Mouse (Mus musculus): ENCODE results near the gene Fam107b. TPM values are rescaled to one million over a fixed set of nuclear protein-coding genes. Genes with fewer than 3 reads are reported as not detected.

Gene Fam107b
- polyA plus RNA-seq, 1 experiment from 2014 or later, result 41.2 TPM

GRCm38 (mm10) chr2:3658900-3659299 lies 88.6 kb downstream of the Fam107b start:
- 33% methylated on average over 4 of the region's 4 CpGs for WGBS
- no peak for TF ChIP-seq CTCF (IDR thresholded peaks at IDR 0.05; ENCODE audit: low read depth)
- no peaks in the 10 kb centered on the region for H3K27me3 ChIP-seq (ENCODE audit: insufficient read depth, low read length)
- no peak overlapping the region for H3K4me3 ChIP-seq (ENCODE audit: low read depth, low read length)
- H3K4me2 ChIP-seq, result no peak overlapping the region
- H3K9ac ChIP-seq, result no peak overlapping the region
- ATAC-seq (ENCODE audit: insufficient read depth) (peak; percentile 44; the same call in 1 of the 2 replicates), DNase-seq (no peak)
- H3K4me1 ChIP-seq (ENCODE audit: insufficient read depth), result peaks cover 10% of the 10 kb centered on the region
- H3K9me3 ChIP-seq (ENCODE audit: low read depth, low read length), result no peaks in the 10 kb centered on the region
- no peak overlapping the region for H3K27ac ChIP-seq (ENCODE audit: low read depth)
- no peaks in the 10 kb centered on the region for H3K36me3 ChIP-seq (ENCODE audit: insufficient read depth)

GRCm38 (mm10) chr2:3659300-3659910 lies 89.1 kb downstream of the Fam107b start:
- Histone ChIP-seq H3K36me3 (ENCODE audit: insufficient read depth) (no peaks in the 10 kb centered on the region), H3K4me2 (no peak overlapping the region), H3K27me3 (ENCODE audit: insufficient read depth, low read length) (no peaks in the 10 kb centered on the region), H3K4me3 (ENCODE audit: low read depth, low read length) (no peak overlapping the region), H3K4me1 (ENCODE audit: insufficient read depth) (peaks cover 10% of the 10 kb centered on the region), H3K9ac (no peak overlapping the region), H3K9me3 (ENCODE audit: low read depth, low read length) (no peaks in the 10 kb centered on the region), H3K27ac (ENCODE audit: low read depth) (no peak overlapping the region)
- WGBS, result 30% methylated on average over 5 of the region's 5 CpGs
- ATAC-seq (ENCODE audit: insufficient read depth), result peak; percentile 71
- DNase-seq, result no peak
- no peak for TF ChIP-seq CTCF (IDR thresholded peaks at IDR 0.05; ENCODE audit: low read depth)

- no peak for TF ChIP-seq CTCF (IDR thresholded peaks at IDR 0.05; ENCODE audit: low read depth)
- Histone ChIP-seq H3K4me2 (no peak overlapping the region), H3K9me3 (ENCODE audit: low read depth, low read length) (no peaks in the 10 kb centered on the region), H3K4me3 (ENCODE audit: low read depth, low read length) (no peak overlapping the region), H3K27me3 (ENCODE audit: insufficient read depth, low read length) (no peaks in the 10 kb centered on the region), H3K4me1 (ENCODE audit: insufficient read depth) (no peaks in the 10 kb centered on the region), H3K36me3 (ENCODE audit: insufficient read depth) (no peaks in the 10 kb centered on the region), H3K9ac (no peak overlapping the region), H3K27ac (ENCODE audit: low read depth) (no peak overlapping the region)
- DNase-seq (peak; percentile 34), ATAC-seq (ENCODE audit: insufficient read depth) (no peak)
- WGBS, result 53% methylated on average over 6 of the region's 6 CpGs
Observed at GRCm38 (mm10) chr2:3664086-3664485, 93.8 kb downstream of the Fam107b start.

- peak; percentile 48 for DNase-seq
- no peak for ATAC-seq (ENCODE audit: insufficient read depth)
- H3K9me3 ChIP-seq (ENCODE audit: low read depth, low read length), result no peaks in the 10 kb centered on the region
- no peak overlapping the region for H3K27ac ChIP-seq (ENCODE audit: low read depth)
- H3K4me3 ChIP-seq (ENCODE audit: low read depth, low read length), result no peak overlapping the region
- no peaks in the 10 kb centered on the region for H3K4me1 ChIP-seq (ENCODE audit: insufficient read depth)
- no peak overlapping the region for H3K9ac ChIP-seq
- 62% methylated on average over 3 of the region's 3 CpGs for WGBS
- TF ChIP-seq CTCF (IDR thresholded peaks at IDR 0.05; ENCODE audit: low read depth), result no peak
- no peaks in the 10 kb centered on the region for H3K27me3 ChIP-seq (ENCODE audit: insufficient read depth, low read length)
- no peak overlapping the region for H3K4me2 ChIP-seq
- no peaks in the 10 kb centered on the region for H3K36me3 ChIP-seq (ENCODE audit: insufficient read depth)
Observed at GRCm38 (mm10) chr2:3668682-3669081, 98.4 kb downstream of the Fam107b start.

DNA sequence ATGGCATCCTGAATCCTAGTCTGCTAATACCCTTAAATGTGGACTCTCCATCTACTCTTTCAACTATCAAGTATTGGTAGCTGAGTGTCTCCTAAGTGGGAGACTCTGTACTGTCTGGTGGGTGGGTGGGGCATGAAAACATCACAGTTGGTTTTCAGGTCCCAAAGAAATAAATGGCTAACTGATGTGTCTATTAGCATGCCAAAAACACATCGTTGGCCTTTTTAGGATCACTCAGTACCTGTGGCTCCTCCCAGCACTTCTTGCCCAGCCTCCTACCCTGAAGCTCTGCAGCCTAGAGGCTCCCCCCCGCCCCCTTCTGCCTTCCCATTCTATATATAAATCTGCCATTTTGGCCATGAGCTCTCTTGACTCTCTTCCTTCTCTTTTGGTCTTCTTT lies 99.4 kb downstream of the Fam107b start:
- Histone ChIP-seq H3K27ac (ENCODE audit: low read depth) (no peak overlapping the region), H3K36me3 (ENCODE audit: insufficient read depth) (no peaks in the 10 kb centered on the region), H3K4me1 (ENCODE audit: insufficient read depth) (no peaks in the 10 kb centered on the region), H3K4me2 (no peak overlapping the region), H3K27me3 (ENCODE audit: insufficient read depth, low read length) (no peaks in the 10 kb centered on the region), H3K4me3 (ENCODE audit: low read depth, low read length) (no peak overlapping the region), H3K9me3 (ENCODE audit: low read depth, low read length) (no peaks in the 10 kb centered on the region), H3K9ac (no peak overlapping the region)
- ATAC-seq (ENCODE audit: insufficient read depth), result no peak
- 49% methylated on average over 2 of the region's 2 CpGs for WGBS
- DNase-seq, result no peak
- TF ChIP-seq CTCF (IDR thresholded peaks at IDR 0.05; ENCODE audit: low read depth), result no peak

DNA sequence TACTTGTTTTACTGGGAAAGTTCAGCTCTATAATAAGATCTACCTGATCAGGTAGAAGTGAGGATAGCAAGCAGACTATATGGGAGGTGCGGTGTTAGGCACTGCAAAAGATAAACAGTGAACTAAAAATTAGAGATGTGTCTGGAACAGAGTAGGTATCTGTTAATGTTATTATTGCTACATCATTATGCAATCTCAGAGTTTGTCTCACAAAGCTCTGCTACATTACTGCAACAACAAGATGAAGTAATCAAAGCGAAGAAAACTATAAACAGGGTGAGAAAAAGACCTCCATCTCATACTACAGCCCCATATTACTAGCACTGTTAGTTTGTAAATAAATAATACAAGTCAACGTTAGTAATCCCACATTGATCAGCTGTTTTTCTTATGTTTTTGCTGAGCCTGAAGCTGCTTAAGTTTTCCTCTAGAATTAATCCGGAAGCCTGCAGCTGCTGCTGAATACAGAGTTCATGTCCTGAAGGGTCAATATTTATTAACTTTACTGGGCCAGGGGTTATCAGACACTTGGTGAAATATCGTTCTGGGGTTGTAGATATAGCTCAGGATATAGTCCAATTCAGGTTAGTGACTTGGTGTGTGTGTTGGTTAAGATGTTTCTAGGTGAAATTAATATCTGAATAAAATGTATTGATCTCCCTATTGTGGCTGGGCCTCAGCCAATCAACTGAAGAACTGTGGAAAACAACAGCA lies 102.5 kb downstream of the Fam107b start:
- H3K27me3 ChIP-seq (ENCODE audit: insufficient read depth, low read length), result no peaks in the 10 kb centered on the region
- H3K4me3 ChIP-seq (ENCODE audit: low read depth, low read length), result no peak overlapping the region
- H3K4me1 ChIP-seq (ENCODE audit: insufficient read depth), result no peaks in the 10 kb centered on the region
- 53% methylated on average over 5 of the region's 5 CpGs for WGBS
- H3K36me3 ChIP-seq (ENCODE audit: insufficient read depth), result no peaks in the 10 kb centered on the region
- DNase-seq (no peak), ATAC-seq (ENCODE audit: insufficient read depth) (no peak)
- no peak overlapping the region for H3K27ac ChIP-seq (ENCODE audit: low read depth)
- no peak for TF ChIP-seq CTCF (IDR thresholded peaks at IDR 0.05; ENCODE audit: low read depth)
- no peak overlapping the region for H3K9ac ChIP-seq
- no peak overlapping the region for H3K4me2 ChIP-seq
- no peaks in the 10 kb centered on the region for H3K9me3 ChIP-seq (ENCODE audit: low read depth, low read length)

- 90% methylated on average over 1 of the region's 1 CpGs for WGBS
- H3K4me2 ChIP-seq, result no peak overlapping the region
- no peak overlapping the region for H3K9ac ChIP-seq
- no peak for TF ChIP-seq CTCF (IDR thresholded peaks at IDR 0.05; ENCODE audit: low read depth)
- DNase-seq (no peak), ATAC-seq (ENCODE audit: insufficient read depth) (no peak)
- H3K9me3 ChIP-seq (ENCODE audit: low read depth, low read length), result no peaks in the 10 kb centered on the region
- H3K4me3 ChIP-seq (ENCODE audit: low read depth, low read length), result no peak overlapping the region
- H3K36me3 ChIP-seq (ENCODE audit: insufficient read depth), result no peaks in the 10 kb centered on the region
- no peaks in the 10 kb centered on the region for H3K4me1 ChIP-seq (ENCODE audit: insufficient read depth)
- H3K27ac ChIP-seq (ENCODE audit: low read depth), result no peak overlapping the region
- H3K27me3 ChIP-seq (ENCODE audit: insufficient read depth, low read length), result no peaks in the 10 kb centered on the region
Observed at GRCm38 (mm10) chr2:3675481-3675880, 105.2 kb downstream of the Fam107b start.

All from lung, embryonic 14.5 days (tissue).